8 mouse cellular contexts compared by ENCODE assay signal in genomic region chr17:34655581-34655991, GRCm38 (mm10). TPM values are rescaled to one million over a fixed set of nuclear protein-coding genes. Genes with fewer than 3 reads are reported as not detected.
DNase-seq lines count a peak whose midpoint lies in the region; ATAC-seq lines count a peak whose summit lies in the region.

No protein-coding gene starts in this region.

- H3K36me3 ChIP-seq in lung, embryonic 15.5 days: peaks cover 30% of the 10 kb centered on the region
- peaks cover 34% of the 10 kb centered on the region for H3K36me3 ChIP-seq in stomach, embryonic 14.5 days (ENCODE audit: control insufficient read depth, insufficient read depth, low read length)

- no peaks in the 10 kb centered on the region for H3K9me3 ChIP-seq in lung, embryonic 15.5 days
- H3K9me3 ChIP-seq in stomach, embryonic 14.5 days (ENCODE audit: control insufficient read depth, low read depth, low read length): no peaks in the 10 kb centered on the region

- 22% methylated on average over 4 of the region's 4 CpGs for WGBS in lung, embryonic 15.5 days
- 33% methylated on average over 4 of the region's 4 CpGs for WGBS in stomach, embryonic 14.5 days

- H3K27me3 ChIP-seq in lung, embryonic 15.5 days: peaks cover 22% of the 10 kb centered on the region
- 0 out of 2 replicates have a peak, but pooled peaks cover 2% of the 10 kb centered on the region for H3K27me3 ChIP-seq in stomach, embryonic 14.5 days (ENCODE audit: control insufficient read depth, insufficient read depth, low read length)

- H3K27ac ChIP-seq in lung, embryonic 15.5 days: peak overlapping the region; percentile 49
- peak overlapping the region; percentile 58 for H3K27ac ChIP-seq in stomach, embryonic 14.5 days (ENCODE audit: low read length)

- peak; percentile 87 for ATAC-seq in lung, embryonic 15.5 days (ENCODE audit: borderline replicate concordance, extremely low read depth, low FRiP score, low TSS enrichment)
- ATAC-seq in stomach, embryonic 14.5 days (ENCODE audit: insufficient number of reproducible peaks, insufficient read depth, low FRiP score, low read depth): peak; percentile 63; the same call in 1 of the 2 replicates
- ATAC-seq in granulocyte monocyte progenitor cell, adult 5-6 weeks (replicated peaks; ENCODE audit: poor library complexity, severe bottlenecking): no peak

- no peak overlapping the region for H3K9ac ChIP-seq in lung, embryonic 15.5 days
- no peak overlapping the region for H3K9ac ChIP-seq in stomach, embryonic 14.5 days (replicated peaks; ENCODE audit: low read depth, low read length)

- no peak overlapping the region for H3K4me3 ChIP-seq in lung, embryonic 15.5 days
- no peak overlapping the region for H3K4me3 ChIP-seq in stomach, embryonic 14.5 days (ENCODE audit: low read depth, low read length)

- peak; percentile 52 to 57 for DNase-seq in left cerebral cortex, postnatal 25 days (ENCODE audit: low spot score in 2 of 2)
- DNase-seq in left cerebral cortex, adult 11 months (ENCODE audit: low spot score): no peak
- peak; percentile 55 to 68 for DNase-seq in cerebellum, postnatal 10 days
- peak; percentile 97 for DNase-seq in heart, adult 9 months (ENCODE audit: low spot score in 2 of 2)
- DNase-seq in kidney, adult 8-10 months: peak; percentile 88 to 92

- H3K4me1 ChIP-seq in lung, embryonic 15.5 days: peaks cover 27% of the 10 kb centered on the region
- peaks cover 24% of the 10 kb centered on the region for H3K4me1 ChIP-seq in stomach, embryonic 14.5 days (ENCODE audit: control insufficient read depth, insufficient read depth, low read length)

- intact Hi-C loops in left cerebral cortex, postnatal 25 days (cut with DNase I): loop anchor here (2.0 kb wide), 1 partner anchor 57 kb away; no protein-coding TSS in a partner anchor

- no peak overlapping the region for H3K4me2 ChIP-seq in lung, embryonic 15.5 days
- H3K4me2 ChIP-seq in stomach, embryonic 14.5 days (replicated peaks; ENCODE audit: low read depth, low read length): 0 out of 2 replicates have a peak overlapping the region, but pooled peaks have one; percentile 3

RNA-seq across cellular contexts. Expression of gene Atf6b, which starts 8.6 kb away (rescaled TPM):
- 10 to 100 TPM; 72.7 to 72.8 TPM for total RNA-seq in left cerebral cortex, postnatal 25 days (2021)
- 84.6 and 85.8 TPM in 2 replicates for polyA plus RNA-seq in lung, embryonic 15.5 days (2015; fragmentation: Nextera tagmentation; extraction: Ambion mirVana)
- polyA plus RNA-seq in stomach, embryonic 14.5 days (2014; fragmentation: Nextera tagmentation; extraction: Ambion mirVana): 56.5 and 58.3 TPM in 2 replicates
- 38.3 and 42.5 TPM in 2 replicates for total RNA-seq in granulocyte monocyte progenitor cell, adult 5-6 weeks (2014; fragmentation: Nextera tagmentation)
- total RNA-seq in granulocyte monocyte progenitor cell, adult 5-6 weeks (2017): 31.9 and 44.6 TPM in 2 replicates

RNA-seq across cellular contexts. Expression of gene Fkbpl, which starts 11.0 kb away (rescaled TPM):
- total RNA-seq in left cerebral cortex, postnatal 25 days (2021): 10 to 100 TPM; 12.0 to 17.0 TPM
- polyA plus RNA-seq in lung, embryonic 15.5 days (2015; fragmentation: Nextera tagmentation; extraction: Ambion mirVana): 12.9 and 14.0 TPM in 2 replicates
- 11.9 and 12.0 TPM in 2 replicates for polyA plus RNA-seq in stomach, embryonic 14.5 days (2014; fragmentation: Nextera tagmentation; extraction: Ambion mirVana)
- 2.9 and 10.3 TPM in 2 replicates for total RNA-seq in granulocyte monocyte progenitor cell, adult 5-6 weeks (2014; fragmentation: Nextera tagmentation)
- total RNA-seq in granulocyte monocyte progenitor cell, adult 5-6 weeks (2017): 12.4 and 21.8 TPM in 2 replicates

RNA-seq across cellular contexts. Expression of gene Tnxb, which starts 14.7 kb away (rescaled TPM):
- total RNA-seq in left cerebral cortex, postnatal 25 days (2021): 1 to 10 TPM; 1.2 to 1.6 TPM
- 0.59 and 0.77 TPM in 2 replicates for polyA plus RNA-seq in lung, embryonic 15.5 days (2015; fragmentation: Nextera tagmentation; extraction: Ambion mirVana)
- polyA plus RNA-seq in stomach, embryonic 14.5 days (2014; fragmentation: Nextera tagmentation; extraction: Ambion mirVana): 1.1 TPM in 2 replicates
- total RNA-seq in granulocyte monocyte progenitor cell, adult 5-6 weeks (2014; fragmentation: Nextera tagmentation): not detected in 2 replicates
- not detected in 2 replicates for total RNA-seq in granulocyte monocyte progenitor cell, adult 5-6 weeks (2017)

RNA-seq across cellular contexts. Expression of gene Prrt1, which starts 26.3 kb away (rescaled TPM):
- 100 to 1,000 TPM; 171 to 183 TPM for total RNA-seq in left cerebral cortex, postnatal 25 days (2021)
- 0.16 and 0.46 TPM in 2 replicates for polyA plus RNA-seq in lung, embryonic 15.5 days (2015; fragmentation: Nextera tagmentation; extraction: Ambion mirVana)
- polyA plus RNA-seq in stomach, embryonic 14.5 days (2014; fragmentation: Nextera tagmentation; extraction: Ambion mirVana): 0.56 and 0.67 TPM in 2 replicates
- total RNA-seq in granulocyte monocyte progenitor cell, adult 5-6 weeks (2014; fragmentation: Nextera tagmentation): 0.88 TPM in 1 of 2 replicates, not detected in the other
- not detected in 2 replicates for total RNA-seq in granulocyte monocyte progenitor cell, adult 5-6 weeks (2017)

RNA-seq across cellular contexts. Expression of gene Ppt2, which starts 27.3 kb away (rescaled TPM):
- total RNA-seq in left cerebral cortex, postnatal 25 days (2021): 10 to 100 TPM; 45.8 to 46.4 TPM
- 21.0 and 22.4 TPM in 2 replicates for polyA plus RNA-seq in lung, embryonic 15.5 days (2015; fragmentation: Nextera tagmentation; extraction: Ambion mirVana)
- polyA plus RNA-seq in stomach, embryonic 14.5 days (2014; fragmentation: Nextera tagmentation; extraction: Ambion mirVana): 31.2 and 31.8 TPM in 2 replicates
- 41.9 and 45.1 TPM in 2 replicates for total RNA-seq in granulocyte monocyte progenitor cell, adult 5-6 weeks (2014; fragmentation: Nextera tagmentation)
- total RNA-seq in granulocyte monocyte progenitor cell, adult 5-6 weeks (2017): 20.4 and 23.3 TPM in 2 replicates
